Mouse (Mus musculus) liver, embryonic 14.5 days (tissue): ENCODE measurements around the gene BC030867. TPM values are rescaled to one million over a fixed set of nuclear protein-coding genes. Genes with fewer than 3 reads are reported as not detected.

Experiments
- ATAC-seq: fragments of 200-750 bp; cut with Nextera tagmentation; 2 replicates; pipeline ENCODE4 v1.8.0; 2017; ENCODE audit warnings: moderate number of reproducible peaks, mild to moderate bottlenecking, moderate library complexity; ENCODE audit not compliant: insufficient read depth
- DNase-seq, 3 experiments: peaks; one replicate each; pipeline ENCODE4 v3.0.0-alpha.2; 2012 to 2013; ENCODE audit warnings: low read depth in 3 of 3, low spot score in 3 of 3
- H3K27ac ChIP-seq: fragments of 300-500 bp; sonication (generic); 2 replicates; pipeline ENCODE4 v1.5.1; 2014; ENCODE audit warnings: moderate library complexity, mild to moderate bottlenecking, control low read depth, inconsistent platforms
- H3K27me3 ChIP-seq: fragments of 300-500 bp; sonication (generic); 2 replicates; pipeline ENCODE4 v1.6.1; 2014; ENCODE audit warnings: mild to moderate bottlenecking, low read length, moderate library complexity; ENCODE audit not compliant: control insufficient read depth, insufficient read depth
- H3K36me3 ChIP-seq: fragments of 300-500 bp; sonication (generic); replicated peaks from 2 replicates; pipeline ENCODE4 v1.6.1; 2014; ENCODE audit warnings: low read depth; ENCODE audit not compliant: control insufficient read depth, insufficient read depth
- H3K4me1 ChIP-seq, 2 experiments: fragments of 200-500 bp in 1 of 2; fragments of 300-500 bp in 1 of 2; sonication (generic) in 1 of 2; replicated peaks; 2 replicates each; pipeline ENCODE4 v1.6.1; 2012 to 2014; ENCODE audit warnings: antibody characterized with exemption in 1 of 2, inconsistent platforms in 1 of 2, low read length in 1 of 2; ENCODE audit not compliant: control insufficient read depth in 2 of 2, insufficient read depth in 2 of 2
- H3K4me2 ChIP-seq: fragments of 300-500 bp; sonication (generic); 2 replicates; pipeline ENCODE4 v1.6.1; 2014; ENCODE audit warnings: low read depth, mild to moderate bottlenecking, control low read depth, moderate library complexity
- H3K4me3 ChIP-seq, 2 experiments: fragments of 200-500 bp in 1 of 2; fragments of 300-500 bp in 1 of 2; sonication (generic) in 1 of 2; 2 replicates each; pipeline ENCODE4 v1.5.1; 2012 to 2014; ENCODE audit warnings: low read depth in 2 of 2, low read length in 2 of 2, mild to moderate bottlenecking in 2 of 2, control low read depth in 1 of 2, inconsistent platforms in 1 of 2, moderate library complexity in 1 of 2; ENCODE audit not compliant: insufficient read depth in 1 of 2
- H3K9ac ChIP-seq: fragments of 300-500 bp; sonication (generic); replicated peaks from 2 replicates; pipeline ENCODE4 v1.6.1; 2014; ENCODE audit warnings: mild to moderate bottlenecking, control low read depth, moderate library complexity
- H3K9me3 ChIP-seq: fragments of 300-500 bp; sonication (generic); 2 replicates; pipeline ENCODE4 v1.6.1; 2016; ENCODE audit warnings: low read length, mixed read lengths; ENCODE audit not compliant: control insufficient read depth
- CTCF ChIP-seq: IDR thresholded peaks from 2 replicates; pipeline ENCODE4 v1.5.1; 2016; ENCODE audit warnings: antibody characterized with exemption, low read depth, control low read depth
- EP300 ChIP-seq: IDR thresholded peaks from 2 replicates; pipeline ENCODE4 v1.6.1; 2016; ENCODE audit warnings: antibody characterized with exemption, low read depth
- WGBS: fragments of 180-500 bp; shearing (Covaris S2); extraction: QIAGEN DNeasy Blood & Tissue Kit; methylation state at CpG from one replicate; pipeline ENCODE4 v1.1.7; 2014; ENCODE audit not compliant: insufficient replicate concordance; 5-methylcytosine and 5-hydroxymethylcytosine counted together
- polyA plus RNA-seq, 2 experiments: library from polyadenylated mRNA; depleted of rRNA in 1 of 2; stranded (reverse) in 1 of 2; unstranded in 1 of 2; fragments of >200 nt; fragmentation: Nextera tagmentation in 1 of 2; extraction: Ambion mirVana in 1 of 2; gene quantifications; 2 replicates each; pipeline versions ENCODE4 v1.2.1 to v1.2.3; 2012 to 2014

The BC030867 gene
- polyA plus RNA-seq (2012; rRNA removed) = 10.9 and 11.3 TPM in 2 replicates
- polyA plus RNA-seq (2014; fragmentation: Nextera tagmentation; extraction: Ambion mirVana) = 10.8 and 13.2 TPM in 2 replicates

GRCm38 (mm10) chr11:102248630-102249230 is at the start of gene BC030867:
TSS of gene BC030867 (plus strand) at chr11:102248882.
- H3K4me2 ChIP-seq = peak within 1 kb of the TSS; percentile 73
- DNase-seq (peak; percentile 94 to 95 (median 95)), ATAC-seq (peak; percentile 82)
- peak within 1 kb of the TSS; percentile 69 to 89 for H3K4me3 ChIP-seq
- under 1% methylated on average over 41 of the region's 41 CpGs for WGBS
- H3K27ac ChIP-seq = peak within 1 kb of the TSS; percentile 30; the same call in 1 of the 2 replicates
- peak within 1 kb of the TSS; percentile 62 for H3K9ac ChIP-seq
- peaks cover 10% of the 10 kb centered on the region for H3K27me3 ChIP-seq
- no peaks in the 10 kb centered on the region for H3K9me3 ChIP-seq
- TF ChIP-seq EP300 (0 out of 2 replicates have a peak, but pooled peaks have one; percentile 47), CTCF (peak; percentile 90)
- H3K4me1 ChIP-seq = peaks cover 5 to 10% of the 10 kb centered on the region in 2 experiments
- peaks cover 10% of the 10 kb centered on the region for H3K36me3 ChIP-seq

GRCm38 (mm10) chr11:102199856-102200255 is 48.8 kb upstream of the BC030867 start:
- Histone ChIP-seq H3K4me3 (no peak overlapping the region), H3K4me2 (no peak overlapping the region), H3K9ac (no peak overlapping the region), H3K27ac (no peak overlapping the region), H3K9me3 (no peaks in the 10 kb centered on the region), H3K4me1 (no peaks in the 10 kb centered on the region), H3K27me3 (no peaks in the 10 kb centered on the region), H3K36me3 (no peaks in the 10 kb centered on the region; the same call in 1 of the 2 replicates)
- ATAC-seq (no peak), DNase-seq (no peak)
- TF ChIP-seq CTCF = no peak
- TF ChIP-seq EP300 = no peak
- WGBS = 74% methylated on average over 9 of the region's 9 CpGs

GRCm38 (mm10) chr11:102201408-102201821 is 47.3 kb upstream of the BC030867 start:
- no peak overlapping the region for H3K4me2 ChIP-seq
- no peaks in the 10 kb centered on the region for H3K27me3 ChIP-seq
- no peaks in the 10 kb centered on the region for H3K9me3 ChIP-seq
- no peaks in the 10 kb centered on the region; the same call in 1 of the 2 replicates for H3K36me3 ChIP-seq
- 81% methylated on average over 12 of the region's 12 CpGs for WGBS
- ATAC-seq (no peak), DNase-seq (no peak)
- no peak overlapping the region for H3K4me3 ChIP-seq
- TF ChIP-seq CTCF (peak; percentile 33), EP300 (no peak)
- H3K4me1 ChIP-seq = no peaks in the 10 kb centered on the region
- H3K9ac ChIP-seq = no peak overlapping the region
- H3K27ac ChIP-seq = no peak overlapping the region

- H3K4me3 ChIP-seq = no peak overlapping the region
- H3K27me3 ChIP-seq = no peaks in the 10 kb centered on the region
- no peaks in the 10 kb centered on the region for H3K36me3 ChIP-seq
- no peak for TF ChIP-seq EP300
- no peak for TF ChIP-seq CTCF
- H3K4me2 ChIP-seq = no peak overlapping the region
- ATAC-seq (no peak), DNase-seq (no peak)
- H3K4me1 ChIP-seq = peaks cover 0 to 20% of the 10 kb centered on the region in 2 experiments; a peak in 3 of 4 replicates
- H3K9ac ChIP-seq = no peak overlapping the region
- 86% methylated on average over 30 of the region's 30 CpGs for WGBS
- no peaks in the 10 kb centered on the region for H3K9me3 ChIP-seq
- no peak overlapping the region for H3K27ac ChIP-seq
These were observed 42.2 kb upstream of the BC030867 start for GRCm38 (mm10) chr11:102206481-102206880.

- Histone ChIP-seq H3K27me3 (no peaks in the 10 kb centered on the region), H3K27ac (no peak overlapping the region), H3K4me3 (no peak overlapping the region), H3K9me3 (no peaks in the 10 kb centered on the region), H3K4me2 (no peak overlapping the region), H3K9ac (no peak overlapping the region), H3K36me3 (no peaks in the 10 kb centered on the region), H3K4me1 (peaks cover 0 to 20% of the 10 kb centered on the region in 2 experiments; a peak in 3 of 4 replicates)
- DNase-seq (no peak), ATAC-seq (no peak)
- TF ChIP-seq EP300 = no peak
- no peak for TF ChIP-seq CTCF
- 35% methylated on average over 11 of the region's 11 CpGs for WGBS
These were observed 40.6 kb upstream of the BC030867 start for GRCm38 (mm10) chr11:102207825-102208777.
